Mouse (Mus musculus) forebrain, embryonic 16.5 days (tissue): ENCODE results near the gene St7. TPM values are rescaled to one million over a fixed set of nuclear protein-coding genes. Genes with fewer than 3 reads are reported as not detected.
"Not testable (repeated sequence)": the region's sequence is repeated elsewhere in the genome, so short reads cannot be mapped to it uniquely, and the experiment has no call there.

Experiments used
- ATAC-seq: fragments of 200-750 bp; cut with Nextera tagmentation; 2 replicates; pipeline ENCODE4 v1.8.0; 2017; ENCODE audit warnings: mild to moderate bottlenecking, moderate library complexity
- H3K27ac ChIP-seq: fragments of 300-500 bp; sonication (generic); 2 replicates; pipeline ENCODE4 v1.5.1; 2014; ENCODE audit warnings: low read length, control low read depth
- H3K27me3 ChIP-seq: fragments of 300-500 bp; sonication (generic); replicated peaks from 2 replicates; pipeline ENCODE4 v1.6.1; 2014; ENCODE audit warnings: low read length; ENCODE audit not compliant: control insufficient read depth, insufficient read depth
- H3K36me3 ChIP-seq: fragments of 300-500 bp; sonication (generic); 2 replicates; pipeline ENCODE4 v1.6.1; 2014; ENCODE audit not compliant: control insufficient read depth, insufficient read depth
- H3K4me1 ChIP-seq: fragments of 300-500 bp; sonication (generic); replicated peaks from 2 replicates; pipeline ENCODE4 v1.6.1; 2014; ENCODE audit warnings: low read length; ENCODE audit not compliant: control insufficient read depth, insufficient read depth
- H3K4me2 ChIP-seq: fragments of 300-500 bp; sonication (generic); 2 replicates; pipeline ENCODE4 v1.6.1; 2014; ENCODE audit warnings: mild to moderate bottlenecking, low read length, control low read depth
- H3K4me3 ChIP-seq: fragments of 300-500 bp; sonication (generic); replicated peaks from 2 replicates; pipeline ENCODE4 v1.5.1; 2014; ENCODE audit warnings: mild to moderate bottlenecking, low read length, control low read depth
- H3K9ac ChIP-seq: fragments of 300-500 bp; sonication (generic); replicated peaks from 2 replicates; pipeline ENCODE4 v1.6.1; 2014; ENCODE audit warnings: low read depth, low read length, control low read depth
- H3K9me3 ChIP-seq: fragments of 300-500 bp; sonication (generic); 2 replicates; pipeline ENCODE4 v1.6.1; 2016; ENCODE audit warnings: low read length; ENCODE audit not compliant: control insufficient read depth
- WGBS: fragments of 180-500 bp; shearing (Covaris S2); extraction: QIAGEN DNeasy Blood & Tissue Kit; methylation state at CpG from one replicate; pipeline ENCODE4 v1.1.7; 2014; 5-methylcytosine and 5-hydroxymethylcytosine counted together
- polyA plus RNA-seq: library from polyadenylated mRNA; unstranded; fragments of >200 nt; fragmentation: Nextera tagmentation; extraction: Ambion mirVana; gene quantifications from 2 replicates; pipeline ENCODE4 v1.2.1, GENCODE M21; 2015

St7 gene
- polyA plus RNA-seq, 1 experiment from 2014 or later: 68.0 TPM

GRCm38 (mm10) chr6:17700936-17701612 is 8.3 kb downstream of the St7 start:
- H3K36me3 ChIP-seq: no peaks in the 10 kb centered on the region
- no peak overlapping the region for H3K9ac ChIP-seq
- no peaks in the 10 kb centered on the region for H3K9me3 ChIP-seq
- H3K27ac ChIP-seq: no peak overlapping the region
- H3K4me1 ChIP-seq: peaks cover 8% of the 10 kb centered on the region
- WGBS: 19% methylated on average over 7 of the region's 7 CpGs
- no peak overlapping the region for H3K4me3 ChIP-seq
- H3K27me3 ChIP-seq: no peaks in the 10 kb centered on the region
- H3K4me2 ChIP-seq: no peak overlapping the region
- ATAC-seq: peak; percentile 43

GRCm38 (mm10) chr6:17704038-17704437 is 11.3 kb downstream of the St7 start:
- H3K4me2 ChIP-seq, H3K9ac ChIP-seq, H3K36me3 ChIP-seq, H3K4me1 ChIP-seq, H3K9me3 ChIP-seq, H3K27ac ChIP-seq, ATAC-seq, H3K27me3 ChIP-seq, H3K4me3 ChIP-seq: not testable (repeated sequence)
- WGBS: 93% methylated on average over 1 of the region's 1 CpGs

GRCm38 (mm10) chr6:17705973-17706372 is 13.2 kb downstream of the St7 start:
- Histone ChIP-seq H3K36me3 (no peaks in the 10 kb centered on the region), H3K4me3 (no peak overlapping the region), H3K27ac (no peak overlapping the region), H3K9ac (no peak overlapping the region), H3K27me3 (no peaks in the 10 kb centered on the region), H3K4me1 (peaks cover 3% of the 10 kb centered on the region), H3K9me3 (no peaks in the 10 kb centered on the region), H3K4me2 (no peak overlapping the region)
- ATAC-seq: no peak
- 91% methylated on average over 3 of the region's 3 CpGs for WGBS

- no peak for ATAC-seq
- no peaks in the 10 kb centered on the region for H3K36me3 ChIP-seq
- no peak overlapping the region for H3K4me2 ChIP-seq
- H3K27me3 ChIP-seq: no peaks in the 10 kb centered on the region
- H3K4me3 ChIP-seq: no peak overlapping the region
- no peaks in the 10 kb centered on the region for H3K9me3 ChIP-seq
- WGBS: 93% methylated on average over 7 of the region's 7 CpGs
- H3K4me1 ChIP-seq: no peaks in the 10 kb centered on the region
- no peak overlapping the region for H3K27ac ChIP-seq
- H3K9ac ChIP-seq: no peak overlapping the region
These were observed 26.2 kb downstream of the St7 start for GRCm38 (mm10) chr6:17718978-17719377.

GRCm38 (mm10) chr6:17719423-17719822 is 26.7 kb downstream of the St7 start:
- no peaks in the 10 kb centered on the region for H3K9me3 ChIP-seq
- no peak overlapping the region for H3K9ac ChIP-seq
- H3K36me3 ChIP-seq: no peaks in the 10 kb centered on the region
- no peaks in the 10 kb centered on the region for H3K27me3 ChIP-seq
- no peaks in the 10 kb centered on the region for H3K4me1 ChIP-seq
- H3K27ac ChIP-seq: no peak overlapping the region
- no peak for ATAC-seq
- 92% methylated on average over 5 of the region's 5 CpGs for WGBS
- no peak overlapping the region for H3K4me3 ChIP-seq
- no peak overlapping the region for H3K4me2 ChIP-seq

- Histone ChIP-seq H3K36me3 (no peaks in the 10 kb centered on the region), H3K4me3 (no peak overlapping the region), H3K4me2 (no peak overlapping the region), H3K4me1 (no peaks in the 10 kb centered on the region), H3K27me3 (no peaks in the 10 kb centered on the region), H3K9me3 (no peaks in the 10 kb centered on the region), H3K27ac (no peak overlapping the region), H3K9ac (no peak overlapping the region)
- 87% methylated on average over 6 of the region's 6 CpGs for WGBS
- ATAC-seq: no peak
These were observed 27.3 kb downstream of the St7 start for GRCm38 (mm10) chr6:17720022-17720421.

GRCm38 (mm10) chr6:17721706-17722105 is 29.0 kb downstream of the St7 start:
- ATAC-seq: no peak
- Histone ChIP-seq H3K4me2 (no peak overlapping the region), H3K27ac (no peak overlapping the region), H3K9me3 (no peaks in the 10 kb centered on the region), H3K27me3 (no peaks in the 10 kb centered on the region), H3K36me3 (no peaks in the 10 kb centered on the region), H3K4me3 (no peak overlapping the region), H3K4me1 (no peaks in the 10 kb centered on the region), H3K9ac (no peak overlapping the region)
- WGBS: 52% methylated on average over 5 of the region's 5 CpGs

- no peak overlapping the region for H3K9ac ChIP-seq
- no peak overlapping the region for H3K4me2 ChIP-seq
- H3K4me3 ChIP-seq: no peak overlapping the region
- ATAC-seq: peak; percentile 83
- H3K36me3 ChIP-seq: no peaks in the 10 kb centered on the region
- H3K9me3 ChIP-seq: no peaks in the 10 kb centered on the region
- H3K27me3 ChIP-seq: no peaks in the 10 kb centered on the region
- whole genome bisulfite sequencing: 41% methylated on average over 7 of the region's 7 CpGs
- H3K27ac ChIP-seq: no peak overlapping the region
- H3K4me1 ChIP-seq: no peaks in the 10 kb centered on the region
These were observed 33.2 kb downstream of the St7 start for GRCm38 (mm10) chr6:17725841-17726460.

GRCm38 (mm10) chr6:17727241-17727640 is 34.5 kb downstream of the St7 start:
- Histone ChIP-seq H3K9me3 (no peaks in the 10 kb centered on the region), H3K36me3 (no peaks in the 10 kb centered on the region), H3K9ac (no peak overlapping the region), H3K4me3 (no peak overlapping the region), H3K27me3 (no peaks in the 10 kb centered on the region), H3K4me1 (no peaks in the 10 kb centered on the region), H3K27ac (no peak overlapping the region), H3K4me2 (no peak overlapping the region)
- ATAC-seq: no peak
- WGBS: 89% methylated on average over 3 of the region's 3 CpGs
